Mouse (Mus musculus) MEL (cell line): ENCODE results near the gene Cd52. TPM values are rescaled to one million over a fixed set of nuclear protein-coding genes. Genes with fewer than 3 reads are reported as not detected.

ENCODE experiments used
- DNase-seq: peaks from one replicate; pipeline ENCODE4 v3.0.0; 2011; ENCODE audit warnings: low read depth, low spot score
- H3K27ac ChIP-seq: 2 replicates; pipeline ENCODE4 v1.5.1; 2012; ENCODE audit warnings: low read depth, mild to moderate bottlenecking, control low read depth, low read length, moderate library complexity; ENCODE audit not compliant: control insufficient read depth
- H3K27me3 ChIP-seq, 2 experiments: fragments of 150-350 bp in 1 of 2; sonication (generic) in 1 of 2; 2 replicates each; pipeline ENCODE4 v1.6.1; 2012; ENCODE audit warnings: low read length in 2 of 2, mild to moderate bottlenecking in 2 of 2, improper control_type of control experiment in 1 of 2, moderate library complexity in 1 of 2; ENCODE audit not compliant: insufficient read depth in 2 of 2, control insufficient read depth in 1 of 2
- H3K36me3 ChIP-seq, 2 experiments: 2 replicates each; pipeline ENCODE4 v1.6.1; 2012 to 2014; ENCODE audit warnings: low read length in 2 of 2, improper control_type of control experiment in 1 of 2, inconsistent platforms in 1 of 2, mild to moderate bottlenecking in 1 of 2; ENCODE audit not compliant: insufficient read depth in 2 of 2, control insufficient read depth in 1 of 2
- H3K4me1 ChIP-seq, 2 experiments: fragments of 150-350 bp in 1 of 2; sonication (generic) in 1 of 2; 2 replicates each; pipeline ENCODE4 v1.6.1; 2012; ENCODE audit warnings: low read length in 2 of 2, improper control_type of control experiment in 1 of 2, mild to moderate bottlenecking in 1 of 2; ENCODE audit not compliant: insufficient read depth in 2 of 2, control insufficient read depth in 1 of 2
- H3K4me3 ChIP-seq, 2 experiments: fragments of 150-350 bp in 1 of 2; sonication (generic) in 1 of 2; 2 replicates each; pipeline ENCODE4 v1.5.1; 2012; ENCODE audit warnings: low read depth in 2 of 2, low read length in 2 of 2, mild to moderate bottlenecking in 2 of 2, moderate library complexity in 2 of 2, control low read depth in 1 of 2, improper control_type of control experiment in 1 of 2; ENCODE audit not compliant: control insufficient read depth in 1 of 2, insufficient read depth in 1 of 2
- H3K79me2 ChIP-seq: 2 replicates; pipeline ENCODE4 v1.6.1; 2012; ENCODE audit warnings: mild to moderate bottlenecking, low read length, moderate library complexity; ENCODE audit not compliant: control insufficient read depth, poor library complexity, insufficient read depth
- H3K9ac ChIP-seq: 2 replicates; pipeline ENCODE4 v1.6.1; 2012; ENCODE audit warnings: low read depth, mild to moderate bottlenecking, control low read depth, low read length, moderate library complexity; ENCODE audit not compliant: control insufficient read depth, poor library complexity, severe bottlenecking
- H3K9me3 ChIP-seq: fragments of 150-350 bp; sonication (generic); replicated peaks from 2 replicates; pipeline ENCODE4 v1.6.1; 2012; ENCODE audit warnings: mild to moderate bottlenecking, low read length, improper control_type of control experiment, moderate library complexity; ENCODE audit not compliant: insufficient read depth
- CTCF ChIP-seq, 3 experiments: IDR thresholded peaks in 2 of 3; conservative IDR thresholded peaks in 1 of 3; 2 replicates each; pipeline ENCODE4 v1.5.1; 2011 to 2012; ENCODE audit warnings: low read length in 3 of 3, low read depth in 2 of 3, mild to moderate bottlenecking in 2 of 3, improper control_type of control experiment in 1 of 3, inconsistent platforms in 1 of 3, mixed read lengths in 1 of 3, moderate library complexity in 1 of 3; ENCODE audit not compliant: control insufficient read depth in 1 of 3, insufficient read depth in 1 of 3, poor library complexity in 1 of 3, severe bottlenecking in 1 of 3
- E2F4 ChIP-seq: IDR thresholded peaks from 2 replicates; pipeline ENCODE4 v1.6.1; 2011; ENCODE audit warnings: low read depth, low read length, improper control_type of control experiment, borderline replicate concordance
- GATA1 ChIP-seq: IDR thresholded peaks from 2 replicates; pipeline ENCODE4 v1.6.1; 2011; ENCODE audit warnings: low read depth, low read length, improper control_type of control experiment
- JUND ChIP-seq: IDR thresholded peaks from 2 replicates; pipeline ENCODE4 v1.6.1; 2011; ENCODE audit warnings: low read depth, mild to moderate bottlenecking, improper control_type of control experiment, low read length
- MAFK ChIP-seq: IDR thresholded peaks from 2 replicates; pipeline ENCODE4 v1.6.1; 2011; ENCODE audit warnings: low read depth, mild to moderate bottlenecking, low read length, improper control_type of control experiment, borderline replicate concordance
- MAZ ChIP-seq: IDR thresholded peaks from 2 replicates; pipeline ENCODE4 v1.6.1; 2012; ENCODE audit warnings: low read depth, mild to moderate bottlenecking, inconsistent platforms, low read length, improper control_type of control experiment
- MYC ChIP-seq: IDR thresholded peaks from 2 replicates; pipeline ENCODE4 v1.6.1; 2011; ENCODE audit warnings: low read depth, mild to moderate bottlenecking, low read length, improper control_type of control experiment, moderate library complexity
- NRF1 ChIP-seq: IDR thresholded peaks from 2 replicates; pipeline ENCODE4 v1.6.1; 2014; ENCODE audit warnings: low read depth, mild to moderate bottlenecking, inconsistent platforms, low read length, improper control_type of control experiment, moderate library complexity; ENCODE audit not compliant: poor library complexity, insufficient read depth, severe bottlenecking
- POLR2AphosphoS2 ChIP-seq: IDR thresholded peaks from 2 replicates; pipeline ENCODE4 v1.6.1; 2011; ENCODE audit warnings: low read length, improper control_type of control experiment
- POLR2AphosphoS5 ChIP-seq: IDR thresholded peaks from 2 replicates; pipeline ENCODE4 v1.6.1; 2012; ENCODE audit warnings: low read depth, borderline replicate concordance, mild to moderate bottlenecking, inconsistent platforms, low read length, moderate library complexity, mixed read lengths
- TBP ChIP-seq: IDR thresholded peaks from 2 replicates; pipeline ENCODE4 v1.8.0; 2011; ENCODE audit warnings: low read depth, low read length, improper control_type of control experiment
- TCF12 ChIP-seq: IDR thresholded peaks from 2 replicates; pipeline ENCODE4 v1.6.1; 2014; ENCODE audit warnings: low read depth, mild to moderate bottlenecking, inconsistent platforms, low read length, improper control_type of control experiment, moderate library complexity
- ZMIZ1 ChIP-seq: IDR thresholded peaks from 2 replicates; pipeline ENCODE4 v1.6.1; 2012; ENCODE audit warnings: low read depth, mild to moderate bottlenecking, inconsistent platforms, low read length, improper control_type of control experiment, moderate library complexity
- polyA plus RNA-seq, 2 experiments: library from polyadenylated mRNA; stranded (reverse) in 1 of 2; unstranded in 1 of 2; fragments of >175 nt in 1 of 2; fragments of >200 nt in 1 of 2; gene quantifications; 2 replicates each; pipeline versions ENCODE4 v1.2.1 to v1.2.4; 2012; ENCODE audit warnings: low replicate concordance in 2 of 2, low read depth in 1 of 2; ENCODE audit not compliant: insufficient read length in 2 of 2, insufficient read depth in 1 of 2, missing spikeins in 1 of 2
- total RNA-seq: library from RNA; depleted of rRNA; stranded (reverse); fragments of 300-350 nt; gene quantifications from 2 replicates; pipeline ENCODE4 v1.2.3, GENCODE M21; 2012

The Cd52 gene
- total and polyA plus RNA-seq, 3 experiments, result 0.86 to 1.3 TPM; not detected in 1

DNA sequence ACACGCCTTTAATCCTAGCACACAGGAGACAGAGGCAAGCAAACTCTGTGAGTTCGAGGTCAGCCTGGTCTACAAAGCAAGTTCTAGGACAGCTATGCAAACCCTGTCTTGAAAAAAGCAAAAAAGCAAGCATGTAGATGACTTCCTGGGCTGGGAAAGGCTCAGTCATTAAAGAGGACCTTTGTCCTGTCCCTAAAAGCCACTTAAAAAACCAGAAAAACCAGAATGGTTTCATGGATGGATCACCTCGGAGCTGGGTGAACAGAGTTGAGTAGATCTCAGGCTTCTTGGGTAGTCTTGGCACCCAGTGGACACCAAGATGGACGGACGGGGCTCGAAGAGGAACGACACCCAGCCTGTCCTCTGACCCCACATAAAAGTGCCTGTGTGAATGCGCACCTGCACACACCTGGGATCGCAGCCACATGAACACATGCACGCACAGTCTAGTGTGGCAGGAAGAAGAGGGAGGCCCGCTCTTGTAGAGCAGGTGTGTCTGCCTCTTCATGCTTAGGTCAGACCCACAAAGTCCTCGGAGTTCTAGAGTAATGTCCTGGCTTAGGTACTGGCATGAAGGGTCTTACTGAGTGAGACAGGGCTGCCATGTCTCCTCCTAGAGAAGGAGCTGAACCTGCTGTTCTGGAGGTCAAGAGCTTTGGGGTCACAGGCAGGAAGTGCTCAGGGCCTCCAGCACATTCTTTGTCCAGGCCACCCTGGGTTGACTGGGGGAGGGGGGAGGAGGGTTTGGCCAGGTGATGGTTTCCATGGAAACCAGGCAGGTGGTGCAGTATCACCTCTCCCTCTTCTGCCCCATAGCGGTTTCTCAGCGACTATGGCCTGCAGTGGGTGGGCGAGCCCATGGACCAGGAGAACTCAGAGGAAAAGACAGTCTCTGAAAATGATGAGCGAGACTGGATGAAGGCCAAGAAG is 20.6 kb upstream of the Cd52 start:
- Histone ChIP-seq H3K9me3 (no peaks in the 10 kb centered on the region), H3K27ac (no peak overlapping the region), H3K79me2 (no peaks in the 10 kb centered on the region; the same call in 1 of the 2 replicates), H3K36me3 (peaks cover 0 to 19% of the 10 kb centered on the region in 2 experiments; a peak in 2 of 4 replicates), H3K4me1 (peaks cover 11 to 32% of the 10 kb centered on the region in 2 experiments), H3K4me3 (no peak overlapping the region), H3K9ac (no peak overlapping the region), H3K27me3 (no peaks in the 10 kb centered on the region)
- TF ChIP-seq MAFK (no peak), MAZ (no peak)
- DNase-seq, result no peak

GRCm38 (mm10) chr4:134114038-134114437 is 19.2 kb upstream of the Cd52 start:
- H3K36me3 ChIP-seq, result peaks cover 0 to 13% of the 10 kb centered on the region in 2 experiments; a peak in 2 of 4 replicates
- H3K4me1 ChIP-seq, result peaks cover 8 to 29% of the 10 kb centered on the region in 2 experiments
- no peak overlapping the region for H3K27ac ChIP-seq

GRCm38 (mm10) chr4:134113356-134113994 is 18.6 kb upstream of the Cd52 start:
- Histone ChIP-seq H3K9ac (no peak overlapping the region), H3K4me1 (peaks cover 7 to 29% of the 10 kb centered on the region in 2 experiments)

More at GRCm38 (mm10) chr4:134114038-134114437, 19.2 kb upstream of the Cd52 start:
- TF ChIP-seq TBP (no peak), ZMIZ1 (no peak), JUND (no peak), NRF1 (no peak)
- TF ChIP-seq, all 39 proteins: peak for 0
- no peak for DNase-seq
- Histone ChIP-seq H3K79me2 (no peaks in the 10 kb centered on the region), H3K9me3 (no peaks in the 10 kb centered on the region), H3K4me3 (no peak overlapping the region), H3K27me3 (no peaks in the 10 kb centered on the region), H3K9ac (no peak overlapping the region)

More at GRCm38 (mm10) chr4:134113356-134113994, 18.6 kb upstream of the Cd52 start:
- no peaks in the 10 kb centered on the region for H3K79me2 ChIP-seq
- TF ChIP-seq GATA1 (no peak), MYC (no peak), POLR2AphosphoS2 (no peak), E2F4 (no peak), MAZ (no peak), CTCF (IDR thresholded peaks at IDR 0.05 in 2 of 3, conservative IDR thresholded peaks at IDR 0.05 in 1 of 3; ENCODE audit: control insufficient read depth in 1 of 3, insufficient read depth in 1 of 3, low read depth in 2 of 3, low read length in 3 of 3, poor library complexity in 1 of 3, severe bottlenecking in 1 of 3) (no peak), POLR2AphosphoS5 (no peak), TCF12 (no peak)
- no peak overlapping the region for H3K27ac ChIP-seq
- H3K9me3 ChIP-seq, result no peaks in the 10 kb centered on the region
- H3K4me3 ChIP-seq, result no peak overlapping the region
- H3K36me3 ChIP-seq, result peaks cover 0 to 13% of the 10 kb centered on the region in 2 experiments; a peak in 2 of 4 replicates
- DNase-seq, result no peak
- H3K27me3 ChIP-seq, result no peaks in the 10 kb centered on the region
